Mouse (Mus musculus) brown adipose tissue, adult 24 weeks (tissue): ENCODE results near the gene Aicda. TPM values are rescaled to one million over a fixed set of nuclear protein-coding genes. Genes with fewer than 3 reads are reported as not detected.
"Not testable (repeated sequence)": the region's sequence is repeated elsewhere in the genome, so short reads cannot be mapped to it uniquely, and the experiment has no call there.

Source experiments
- H3K27ac ChIP-seq: fragments of 200-500 bp; replicated peaks from 2 replicates; pipeline ENCODE4 v1.5.1; 2012; ENCODE audit warnings: low read depth, mild to moderate bottlenecking, low read length
- H3K4me1 ChIP-seq: fragments of 200-500 bp; 2 replicates; pipeline ENCODE4 v1.6.1; 2012; ENCODE audit warnings: low read length, mixed read lengths; ENCODE audit not compliant: control insufficient read depth, insufficient read depth, insufficient read length
- H3K4me3 ChIP-seq: fragments of 200-500 bp; 2 replicates; pipeline ENCODE4 v1.5.1; 2012; ENCODE audit warnings: low read depth, mild to moderate bottlenecking, low read length, moderate library complexity; ENCODE audit not compliant: insufficient read depth
- polyA plus RNA-seq: library from polyadenylated mRNA; stranded (reverse); fragments of >200 nt; gene quantifications from 2 replicates; pipeline ENCODE4 v1.2.4, GENCODE M21; 2012; ENCODE audit not compliant: missing spikeins, insufficient read depth, insufficient read length

The Aicda gene
- not detected in 2 replicates for polyA plus RNA-seq

GRCm38 (mm10) chr6:122553606-122554005 lies at the start of gene Aicda:
Aicda (plus strand) TSS chr6:122553801.
- no peak within 1 kb of the TSS for H3K4me3 ChIP-seq
- H3K27ac ChIP-seq: no peak within 1 kb of the TSS
- no peaks in the 10 kb centered on the region for H3K4me1 ChIP-seq

GRCm38 (mm10) chr6:122505041-122505440 lies 48.6 kb upstream of the Aicda start:
- Histone ChIP-seq H3K4me1 (no peaks in the 10 kb centered on the region), H3K27ac (no peak overlapping the region), H3K4me3 (no peak overlapping the region)

- H3K27ac ChIP-seq: no peak within 1 kb of the TSS
- H3K4me1 ChIP-seq: no peaks in the 10 kb centered on the region
- H3K4me3 ChIP-seq: no peak within 1 kb of the TSS
Measured at GRCm38 (mm10) chr6:122505545-122505944, 48.1 kb upstream of the Aicda start, which contains the start of gene Mfap5. Mfap5 (plus strand) TSS chr6:122505845.

- H3K4me3 ChIP-seq: no peak overlapping the region
- H3K27ac ChIP-seq: 0 out of 2 replicates have a peak overlapping the region, but pooled peaks have one; percentile 40
- H3K4me1 ChIP-seq: no peaks in the 10 kb centered on the region
Measured at GRCm38 (mm10) chr6:122508494-122508893, 45.1 kb upstream of the Aicda start.

- H3K27ac ChIP-seq: no peak overlapping the region
Measured at GRCm38 (mm10) chr6:122512914-122513878, 40.4 kb upstream of the Aicda start.

GRCm38 (mm10) chr6:122514312-122514711 lies 39.3 kb upstream of the Aicda start:
- no peaks in the 10 kb centered on the region for H3K4me1 ChIP-seq
- no peak overlapping the region for H3K27ac ChIP-seq

More at GRCm38 (mm10) chr6:122512914-122513878, 40.4 kb upstream of the Aicda start:
- Histone ChIP-seq H3K4me1 (no peaks in the 10 kb centered on the region), H3K4me3 (peak overlapping the region; percentile 23)

GRCm38 (mm10) chr6:122515762-122516161 lies 37.8 kb upstream of the Aicda start:
- not testable (repeated sequence) for H3K4me1 ChIP-seq, H3K27ac ChIP-seq, H3K4me3 ChIP-seq

More at GRCm38 (mm10) chr6:122514312-122514711, 39.3 kb upstream of the Aicda start:
- no peak overlapping the region for H3K4me3 ChIP-seq

GRCm38 (mm10) chr6:122517668-122518067 lies 35.9 kb upstream of the Aicda start:
- Histone ChIP-seq H3K27ac (no peak overlapping the region), H3K4me1 (no peaks in the 10 kb centered on the region), H3K4me3 (no peak overlapping the region)

- H3K27ac ChIP-seq: no peak overlapping the region
- H3K4me1 ChIP-seq: no peaks in the 10 kb centered on the region
- no peak overlapping the region for H3K4me3 ChIP-seq
Measured at GRCm38 (mm10) chr6:122519384-122519783, 34.2 kb upstream of the Aicda start.

- H3K4me3 ChIP-seq: no peak overlapping the region
- no peaks in the 10 kb centered on the region for H3K4me1 ChIP-seq
- H3K27ac ChIP-seq: no peak overlapping the region
Measured at GRCm38 (mm10) chr6:122522595-122522994, 31.0 kb upstream of the Aicda start.

- Histone ChIP-seq H3K27ac (no peak overlapping the region), H3K4me1 (no peaks in the 10 kb centered on the region), H3K4me3 (no peak overlapping the region)
Measured at GRCm38 (mm10) chr6:122523289-122523688, 30.3 kb upstream of the Aicda start.

- no peaks in the 10 kb centered on the region for H3K4me1 ChIP-seq
- no peak overlapping the region for H3K27ac ChIP-seq
- no peak overlapping the region for H3K4me3 ChIP-seq
Measured at GRCm38 (mm10) chr6:122527596-122527995, 26.0 kb upstream of the Aicda start.

- H3K27ac ChIP-seq: no peak overlapping the region
Measured at GRCm38 (mm10) chr6:122528136-122528535, 25.5 kb upstream of the Aicda start.

GRCm38 (mm10) chr6:122531466-122532174 lies 22.0 kb upstream of the Aicda start:
- H3K4me3 ChIP-seq: no peak overlapping the region
- no peak overlapping the region for H3K27ac ChIP-seq
- H3K4me1 ChIP-seq: peaks cover 2% of the 10 kb centered on the region; the same call in 1 of the 2 replicates

More at GRCm38 (mm10) chr6:122528136-122528535, 25.5 kb upstream of the Aicda start:
- Histone ChIP-seq H3K4me3 (no peak overlapping the region), H3K4me1 (peaks cover 2% of the 10 kb centered on the region; the same call in 1 of the 2 replicates)

- Histone ChIP-seq H3K27ac (no peak overlapping the region), H3K4me1 (peaks cover 2% of the 10 kb centered on the region; the same call in 1 of the 2 replicates), H3K4me3 (no peak overlapping the region)
Measured at GRCm38 (mm10) chr6:122532883-122533302, 20.7 kb upstream of the Aicda start.
